Mouse (Mus musculus): ENCODE measurements around the gene Urgcp.
A peak's percentile ranks its signal among the peaks of the same experiment; 100 is the strongest.
"Not testable (repeated sequence)": the region's sequence is repeated elsewhere in the genome, so short reads cannot be mapped to it uniquely, and the experiment has no call there.

The Urgcp gene

DNA sequence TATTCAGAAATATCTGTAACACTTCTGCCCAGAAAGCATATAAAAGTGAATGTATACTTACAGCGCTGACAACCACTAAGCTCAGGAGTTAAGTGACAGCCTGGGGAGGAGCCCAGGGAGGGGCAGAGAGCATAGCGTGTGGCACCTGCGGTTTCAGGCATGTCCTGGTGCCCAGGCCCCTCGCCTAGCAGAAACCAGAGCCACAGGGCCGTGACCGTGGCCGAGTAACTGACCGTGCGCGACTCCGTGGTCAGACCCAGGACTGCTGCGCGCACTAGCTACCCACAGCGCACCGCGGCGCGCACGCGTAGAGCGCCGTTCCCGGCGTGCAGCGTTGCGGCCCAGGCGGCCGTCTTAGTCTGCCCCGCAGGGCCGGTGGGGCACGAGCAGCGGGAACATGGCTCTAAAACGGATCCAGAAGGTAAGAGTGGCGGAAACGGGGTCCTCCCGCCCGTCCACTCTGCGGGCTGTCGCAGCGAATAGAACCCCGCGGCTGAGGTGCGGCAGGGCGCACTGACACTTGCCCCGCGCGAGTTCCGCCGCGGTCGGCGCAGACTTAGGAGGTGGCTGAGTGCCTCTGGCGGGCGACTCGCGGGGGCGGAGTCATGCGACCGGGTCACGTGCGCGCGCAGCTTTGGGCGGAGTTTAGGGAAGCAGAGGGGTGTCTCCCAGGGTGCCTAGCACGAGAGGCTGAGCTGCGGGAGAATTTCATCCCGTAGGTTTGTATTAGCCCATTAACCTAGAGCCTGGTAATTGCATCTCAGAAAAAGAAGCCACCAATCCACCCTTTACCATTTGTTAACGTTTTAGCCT is at the start of gene Urgcp:
TSS of gene Urgcp (minus strand) at position 557 of the 813 bp plus-strand sequence.
- DNase-seq (ENCODE audit: low spot score), result peak; percentile 93

DNA sequence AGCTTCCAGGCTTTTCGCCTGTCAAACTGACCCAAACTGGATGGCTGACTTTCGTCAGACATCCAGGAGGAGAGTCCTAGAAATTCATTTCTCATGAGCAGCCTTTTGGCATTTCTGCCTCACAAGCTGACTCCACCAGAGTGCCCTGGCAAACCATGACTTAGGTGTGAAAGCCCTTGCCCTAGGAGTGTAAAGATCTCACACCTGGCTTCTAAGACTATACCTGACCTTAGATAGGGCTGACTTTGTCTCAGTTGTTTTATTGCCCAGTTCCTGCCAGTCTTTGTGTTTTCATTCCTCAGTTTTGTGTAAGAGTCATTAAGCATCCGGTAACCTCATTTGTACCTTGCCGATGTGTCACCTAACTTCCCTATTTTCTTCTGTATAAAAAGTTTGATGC is 47.3 kb upstream of the Urgcp start:
- DNase-seq (ENCODE audit: low spot score), result not testable (repeated sequence)

DNA sequence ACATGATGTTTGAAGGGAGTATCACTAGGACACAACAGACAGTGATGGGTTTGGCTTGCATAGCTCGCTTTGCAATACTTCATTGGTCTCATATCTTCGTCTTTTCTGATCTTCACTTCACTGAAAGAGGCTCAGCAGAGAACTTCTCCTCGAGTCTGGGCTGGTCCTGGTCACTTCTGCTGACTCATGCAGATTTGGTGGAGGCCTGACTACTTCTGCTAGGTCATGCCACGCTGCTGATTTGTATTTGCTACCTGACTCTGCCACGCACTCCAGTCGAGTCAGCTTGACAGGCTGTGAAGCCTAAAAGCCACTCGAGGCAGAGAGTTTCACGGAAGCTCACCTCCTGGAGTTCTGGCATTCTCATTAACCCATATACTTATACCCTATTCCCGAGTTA is 45.8 kb upstream of the Urgcp start:
- no peak for DNase-seq (ENCODE audit: low spot score)

DNA sequence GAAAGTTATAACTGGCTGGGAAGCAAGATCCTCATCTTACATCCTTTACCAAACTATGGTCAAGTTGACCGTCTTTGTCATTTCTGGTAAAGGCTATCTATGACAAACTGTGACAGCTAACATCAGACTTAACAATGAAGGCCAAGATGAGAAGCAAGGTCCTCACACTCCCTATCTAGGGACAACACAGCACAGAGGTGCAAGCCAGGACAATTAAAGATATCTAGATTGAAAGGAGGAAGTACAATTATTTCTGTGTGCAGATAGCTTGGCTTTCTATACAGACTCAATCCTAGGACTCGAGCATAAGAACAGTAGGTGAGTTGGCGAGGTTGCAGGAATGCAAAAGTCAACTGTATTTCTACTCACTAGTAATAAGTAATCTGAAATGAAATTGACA is 43.5 kb upstream of the Urgcp start:
- no peak for DNase-seq (ENCODE audit: low spot score)

DNA sequence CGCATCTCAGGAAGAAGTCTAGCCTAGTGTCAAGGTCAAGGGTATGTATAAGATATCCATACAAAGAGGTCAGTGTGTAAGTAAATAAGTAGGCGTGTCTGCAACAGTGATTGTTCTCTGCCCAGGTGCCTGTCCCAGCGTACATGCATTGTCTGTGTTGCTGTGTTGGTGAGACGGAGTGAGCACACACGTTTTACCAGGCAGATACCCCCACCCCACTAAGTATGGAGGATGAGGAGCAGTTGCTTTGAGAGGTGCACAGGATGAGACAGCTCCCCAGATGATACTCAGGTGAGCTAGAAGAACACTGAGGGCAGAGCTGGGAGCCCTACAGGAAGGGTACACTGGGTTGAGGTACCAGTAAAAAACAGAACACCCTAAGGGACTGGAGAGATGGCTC is 42.0 kb upstream of the Urgcp start:
- no peak for DNase-seq (ENCODE audit: low spot score)

DNA sequence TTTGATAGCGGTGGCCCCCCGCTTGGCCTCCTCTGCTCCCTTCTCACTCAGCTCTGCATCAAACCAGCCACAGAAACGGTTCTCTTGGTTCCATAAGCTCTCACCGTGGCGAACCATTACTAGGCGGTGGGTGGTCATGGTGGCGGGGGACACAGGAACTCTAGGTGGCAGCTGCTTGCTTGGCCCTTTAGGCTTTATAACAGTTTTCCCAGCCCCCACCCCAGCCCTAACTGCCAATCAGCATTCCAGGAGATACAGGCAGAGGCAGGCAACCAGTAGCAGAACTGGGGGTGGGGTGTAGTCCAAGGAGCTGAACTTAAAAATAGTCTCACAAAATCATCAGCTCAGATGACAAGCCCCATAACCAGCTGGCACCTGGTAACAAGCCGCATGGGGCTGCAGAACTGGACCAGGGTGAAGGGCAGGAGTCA is 41.4 kb upstream of the Urgcp start, which contains the start of gene Pgam2:
TSS of gene Pgam2 (minus strand) at position 183 of the 431 bp plus-strand sequence.
- DNase-seq (ENCODE audit: low spot score), result no peak

DNA sequence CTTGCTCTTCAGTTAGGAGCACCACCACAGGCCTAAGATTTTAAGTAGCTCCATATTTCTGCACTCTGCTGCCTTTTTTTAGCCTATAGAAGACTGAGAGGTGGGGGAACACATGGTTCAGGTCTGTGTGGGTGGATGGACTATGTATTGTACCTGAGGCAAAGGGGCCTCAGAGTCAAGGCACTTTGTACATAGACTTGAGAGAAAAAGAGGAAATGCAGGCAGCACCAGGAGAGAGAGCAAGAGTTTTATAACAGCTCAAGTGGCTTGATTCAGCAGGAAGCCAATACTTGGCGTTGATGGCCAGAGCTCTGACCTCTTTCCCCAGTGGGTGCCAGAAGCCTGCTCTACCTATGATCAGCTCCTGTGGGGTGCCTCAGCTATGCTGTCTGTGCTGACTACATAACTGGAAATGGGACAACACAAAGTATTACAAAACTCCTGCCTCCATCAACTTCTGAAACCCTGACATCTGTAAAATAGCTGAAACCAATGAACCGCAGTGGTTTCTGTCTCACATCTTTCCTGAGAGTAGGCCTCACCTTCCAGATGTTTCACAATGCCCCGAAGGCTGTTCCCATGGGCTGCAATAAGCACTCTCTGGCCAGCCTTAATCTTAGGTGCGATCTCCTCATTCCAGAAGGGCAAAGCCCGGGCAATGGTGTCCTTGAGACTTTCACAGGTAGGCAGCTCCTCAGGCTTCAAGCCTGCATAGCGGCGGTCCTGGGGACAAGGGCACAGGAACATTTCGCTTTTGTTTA is 40.5 kb upstream of the Urgcp start:
- DNase-seq (ENCODE audit: low spot score), result no peak

DNA sequence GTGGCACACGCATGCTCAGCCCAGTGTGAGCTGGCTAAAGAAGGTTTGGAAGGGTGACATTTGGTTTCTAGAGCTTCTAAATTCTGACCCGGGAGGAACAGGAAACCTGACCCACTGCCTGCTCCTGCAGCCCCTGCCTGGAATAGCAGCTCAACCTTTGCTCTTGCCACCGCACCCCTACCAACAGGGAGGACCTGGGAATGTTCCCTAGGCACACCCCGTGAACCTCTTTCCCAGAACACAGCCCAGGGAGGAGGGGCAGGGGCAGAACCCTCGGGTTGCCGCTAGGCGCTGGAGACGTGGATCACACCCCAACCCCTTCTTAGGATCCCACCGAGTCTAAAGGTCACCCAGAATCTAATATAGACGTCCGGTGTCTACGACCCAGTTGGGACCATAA is 39.8 kb upstream of the Urgcp start:
- no peak for DNase-seq (ENCODE audit: low spot score)

DNA sequence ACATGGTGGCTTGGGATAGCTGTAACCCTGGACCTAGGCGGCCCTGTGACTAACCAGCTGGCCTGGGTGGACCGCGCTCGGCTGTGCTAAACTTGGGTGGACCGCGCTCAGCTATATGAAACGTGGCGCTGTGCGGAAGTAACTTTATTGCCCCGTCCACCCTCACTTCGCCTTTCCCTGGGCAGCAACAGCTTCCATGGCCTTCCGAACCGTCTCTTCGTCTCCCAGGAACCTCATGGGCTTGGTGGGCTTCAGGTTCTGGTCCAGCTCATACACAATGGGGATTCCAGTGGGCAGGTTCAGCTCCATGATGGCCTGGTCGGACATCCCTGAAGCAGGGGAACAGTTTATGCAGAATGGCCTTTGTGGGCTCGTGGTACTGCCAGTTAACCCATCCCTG is 39.3 kb upstream of the Urgcp start:
- no peak for DNase-seq (ENCODE audit: low spot score)

DNA sequence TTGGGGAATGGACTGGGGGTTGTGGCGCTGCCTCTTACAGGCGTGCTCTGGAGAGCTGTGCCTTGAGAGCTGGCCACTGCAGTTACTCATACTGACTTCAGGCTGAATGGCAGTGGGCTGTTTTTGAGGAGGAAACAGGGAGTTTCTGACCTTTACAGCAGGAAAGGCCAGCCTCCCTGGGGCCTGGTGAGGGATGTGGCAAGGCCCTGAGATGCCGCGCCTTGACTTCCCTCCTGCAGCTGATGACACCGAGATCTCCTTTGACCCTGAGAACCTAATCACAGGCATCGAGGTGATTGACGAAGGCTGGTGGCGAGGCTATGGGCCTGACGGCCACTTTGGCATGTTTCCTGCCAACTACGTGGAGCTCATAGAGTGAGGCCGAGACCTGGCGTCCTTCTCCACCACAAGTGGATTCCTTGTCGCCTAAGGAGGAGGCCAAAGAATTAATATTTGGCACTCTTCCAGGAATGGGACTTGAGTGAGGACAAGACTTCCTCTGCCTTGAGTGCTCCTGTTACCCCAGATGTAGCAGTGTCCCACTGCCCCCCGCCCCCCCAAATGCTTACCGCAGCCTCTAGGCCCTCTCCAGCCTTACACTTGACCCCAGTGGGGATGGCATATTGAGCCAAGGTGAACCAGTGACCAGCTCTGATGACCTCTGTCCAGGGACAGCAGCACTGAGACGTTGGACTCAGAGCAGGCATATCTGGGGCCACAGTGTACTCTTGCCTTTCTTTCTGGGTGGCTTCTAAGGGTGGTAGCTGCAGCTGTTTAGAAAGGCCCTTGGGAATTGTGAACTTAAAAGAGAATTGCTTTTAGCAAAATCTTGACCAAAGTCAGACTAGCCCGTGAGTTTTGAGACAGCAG is 37.7 kb upstream of the Urgcp start:
- no peak for DNase-seq (ENCODE audit: low spot score)

DNA sequence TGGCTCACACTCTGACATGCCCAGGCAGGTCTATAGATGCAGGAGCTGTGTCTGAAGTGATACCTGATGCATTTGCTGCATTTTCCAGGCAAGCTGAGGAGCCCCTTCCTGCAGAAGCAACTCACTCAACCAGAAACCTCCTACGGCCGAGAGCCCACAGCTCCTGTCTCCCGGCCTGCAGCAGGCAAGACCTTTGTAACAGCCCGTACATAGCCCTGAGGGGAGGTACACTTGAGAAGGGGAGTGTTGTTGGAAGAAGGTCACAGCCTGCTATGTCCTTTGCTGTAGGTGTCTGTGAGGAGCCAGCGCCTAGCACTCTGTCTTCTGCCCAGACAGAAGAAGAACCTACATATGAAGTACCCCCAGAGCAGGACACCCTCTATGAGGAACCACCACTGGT is 35.8 kb upstream of the Urgcp start:
- no peak for DNase-seq (ENCODE audit: low spot score)

DNA sequence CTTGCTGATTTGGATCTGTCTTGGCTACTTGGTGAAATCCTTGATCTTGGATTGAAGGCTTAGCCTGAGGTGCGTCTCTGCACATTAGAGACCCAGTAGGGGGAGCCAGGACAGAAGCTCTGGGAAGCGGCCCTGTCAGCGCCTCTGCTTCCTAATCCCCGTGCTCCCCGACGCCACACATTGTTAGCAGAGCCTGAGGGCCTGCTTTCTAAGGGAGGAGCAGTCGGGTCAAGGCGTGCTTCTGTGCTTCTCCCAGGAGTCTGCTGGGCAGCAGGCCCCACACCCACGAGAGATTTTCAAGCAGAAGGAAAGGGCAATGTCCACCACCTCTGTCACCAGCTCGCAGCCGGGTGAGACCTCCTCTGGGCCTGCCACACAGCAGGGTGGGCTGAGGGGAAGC is 35.2 kb upstream of the Urgcp start:
- DNase-seq (ENCODE audit: low spot score), result no peak

DNA sequence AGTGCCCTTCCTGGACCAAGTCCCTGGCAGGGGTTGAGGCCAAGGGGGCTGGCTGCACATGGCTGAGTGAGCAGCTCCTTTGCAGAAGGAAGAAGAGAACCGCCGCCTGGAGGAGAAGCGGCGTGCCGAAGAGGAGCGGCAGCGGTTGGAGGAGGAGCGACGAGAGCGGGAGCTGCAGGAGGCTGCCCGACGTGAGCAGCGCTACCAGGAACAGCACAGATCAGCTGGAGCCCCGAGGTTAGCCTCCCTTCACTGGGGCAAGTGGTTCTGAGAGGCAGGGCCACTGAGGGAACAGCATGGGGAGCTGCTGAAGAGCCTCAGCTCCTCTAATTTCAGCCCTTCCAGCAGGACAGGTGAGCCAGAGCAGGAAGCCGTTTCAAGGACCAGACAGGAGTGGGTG is 34.8 kb upstream of the Urgcp start:
- no peak for DNase-seq (ENCODE audit: low spot score)

DNA sequence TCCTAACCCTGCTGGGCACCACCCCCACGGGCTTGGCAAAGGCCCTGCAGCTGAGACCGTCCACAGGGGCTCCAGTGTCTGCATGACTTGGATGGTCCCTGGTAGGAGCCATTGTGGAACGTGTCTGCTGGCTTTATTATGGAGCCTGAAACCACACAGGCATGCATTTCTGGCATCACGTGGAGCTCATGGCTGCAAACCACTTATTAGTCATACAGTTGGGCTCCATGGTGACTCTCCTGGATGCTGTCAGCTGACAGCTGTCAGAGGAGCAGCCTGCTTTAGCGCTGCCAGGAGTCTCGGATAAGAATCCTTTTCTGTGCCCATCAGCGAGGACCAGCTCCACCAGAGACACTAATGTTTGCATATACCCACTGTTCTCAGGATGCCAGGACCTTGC is 33.5 kb upstream of the Urgcp start:
- DNase-seq (ENCODE audit: low spot score), result peak; percentile 76

DNA sequence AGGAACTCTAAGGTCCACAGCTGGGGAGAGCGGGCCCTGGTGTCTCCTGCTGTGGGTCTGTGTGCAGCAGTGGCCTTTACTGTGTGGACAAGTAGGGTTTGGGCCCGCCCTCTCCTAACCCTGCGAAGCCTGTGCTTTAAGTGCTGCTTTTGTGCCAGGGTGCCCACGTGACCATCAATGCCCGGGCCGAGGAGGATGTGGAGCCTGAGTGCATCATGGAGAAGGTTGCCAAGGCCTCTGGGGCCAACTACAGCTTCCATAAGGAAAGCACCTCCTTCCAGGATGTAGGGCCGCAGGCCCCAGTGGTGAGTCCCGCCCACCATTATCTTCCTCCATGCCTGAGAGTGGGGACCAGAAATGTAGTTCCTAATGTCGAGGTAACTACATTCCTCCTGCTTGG is 33.1 kb upstream of the Urgcp start:
- DNase-seq (ENCODE audit: low spot score), result no peak

DNA sequence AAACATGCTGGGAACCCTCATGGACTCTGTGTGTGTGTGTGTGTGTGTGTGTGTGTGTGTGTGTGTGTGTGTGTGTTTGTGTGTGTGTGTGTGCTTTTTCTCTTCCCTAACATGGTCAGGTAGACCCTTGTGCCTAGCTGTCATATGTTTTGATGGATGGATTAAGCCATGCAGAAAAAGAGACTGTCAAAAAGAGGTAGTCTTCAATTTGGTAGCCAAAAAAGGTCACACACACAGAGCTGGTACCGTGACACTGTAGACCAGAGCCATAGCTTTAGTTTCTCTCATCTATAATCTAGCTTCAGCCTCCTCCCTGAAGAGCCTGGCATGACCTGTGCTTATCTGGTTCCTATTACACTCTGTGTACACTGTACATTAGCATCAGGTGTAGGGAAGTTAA is 28.3 kb upstream of the Urgcp start:
- no peak for DNase-seq (ENCODE audit: low spot score)

DNA sequence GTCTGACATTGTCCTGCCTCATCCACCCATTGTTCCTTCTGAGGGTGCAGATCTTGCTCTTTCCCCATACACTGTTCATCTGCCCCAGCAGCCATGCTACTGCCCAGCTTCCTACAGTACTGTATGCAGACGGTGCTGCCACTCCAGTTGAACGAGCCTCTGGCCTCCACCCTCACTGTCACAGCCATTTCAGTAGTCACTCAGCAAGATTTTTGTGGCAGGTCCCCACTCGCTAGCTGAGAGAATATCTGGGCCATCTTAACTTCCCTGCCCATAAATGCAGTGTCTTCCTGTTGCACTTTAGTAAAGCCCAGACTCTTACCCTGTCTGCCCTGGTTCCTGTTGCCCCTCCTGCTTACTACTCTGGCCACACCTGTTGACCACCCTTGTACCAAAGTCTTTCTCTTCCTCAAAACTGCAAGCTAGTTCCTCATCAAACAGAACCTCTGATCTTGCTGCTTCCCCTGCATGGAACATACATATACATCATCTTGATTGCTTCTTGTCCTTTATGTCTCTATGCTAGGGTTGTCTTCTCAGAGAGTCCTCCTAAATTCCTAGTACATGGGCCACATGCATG is 27.7 kb upstream of the Urgcp start:
- no peak for DNase-seq (ENCODE audit: low spot score)

DNA sequence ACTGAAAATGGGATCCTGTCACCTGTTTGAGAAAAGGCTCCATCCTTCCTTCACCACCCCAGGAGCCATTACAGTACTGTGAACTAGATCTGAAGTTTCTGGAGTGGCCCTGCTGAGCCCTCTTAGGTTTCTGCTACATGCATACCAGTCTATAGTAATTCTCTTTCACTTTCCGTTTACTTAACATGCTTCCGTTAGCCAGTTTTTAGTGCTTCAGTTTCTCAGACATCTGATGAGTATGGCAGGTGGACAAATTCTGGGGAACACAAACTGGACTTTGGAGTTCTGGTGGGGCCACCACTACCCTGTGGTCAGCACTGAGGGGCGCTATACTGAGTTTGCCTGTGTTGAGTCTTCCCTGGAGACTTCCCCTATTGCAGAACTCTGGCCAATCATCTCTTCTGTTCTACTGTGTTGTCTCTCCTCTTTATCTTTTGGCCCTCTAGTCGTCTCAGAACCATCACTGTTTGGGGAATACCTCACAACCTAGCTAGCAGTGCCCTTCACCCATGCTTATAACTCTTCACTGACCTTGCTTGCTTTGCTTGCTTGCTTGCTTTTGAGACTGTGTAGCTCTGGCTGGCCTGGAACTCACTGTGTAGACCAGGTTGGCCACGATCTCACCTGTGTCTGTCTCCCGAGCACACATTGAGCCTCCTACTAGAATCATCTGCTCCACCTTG is 27.0 kb upstream of the Urgcp start:
- DNase-seq (ENCODE audit: low spot score), result no peak

DNA sequence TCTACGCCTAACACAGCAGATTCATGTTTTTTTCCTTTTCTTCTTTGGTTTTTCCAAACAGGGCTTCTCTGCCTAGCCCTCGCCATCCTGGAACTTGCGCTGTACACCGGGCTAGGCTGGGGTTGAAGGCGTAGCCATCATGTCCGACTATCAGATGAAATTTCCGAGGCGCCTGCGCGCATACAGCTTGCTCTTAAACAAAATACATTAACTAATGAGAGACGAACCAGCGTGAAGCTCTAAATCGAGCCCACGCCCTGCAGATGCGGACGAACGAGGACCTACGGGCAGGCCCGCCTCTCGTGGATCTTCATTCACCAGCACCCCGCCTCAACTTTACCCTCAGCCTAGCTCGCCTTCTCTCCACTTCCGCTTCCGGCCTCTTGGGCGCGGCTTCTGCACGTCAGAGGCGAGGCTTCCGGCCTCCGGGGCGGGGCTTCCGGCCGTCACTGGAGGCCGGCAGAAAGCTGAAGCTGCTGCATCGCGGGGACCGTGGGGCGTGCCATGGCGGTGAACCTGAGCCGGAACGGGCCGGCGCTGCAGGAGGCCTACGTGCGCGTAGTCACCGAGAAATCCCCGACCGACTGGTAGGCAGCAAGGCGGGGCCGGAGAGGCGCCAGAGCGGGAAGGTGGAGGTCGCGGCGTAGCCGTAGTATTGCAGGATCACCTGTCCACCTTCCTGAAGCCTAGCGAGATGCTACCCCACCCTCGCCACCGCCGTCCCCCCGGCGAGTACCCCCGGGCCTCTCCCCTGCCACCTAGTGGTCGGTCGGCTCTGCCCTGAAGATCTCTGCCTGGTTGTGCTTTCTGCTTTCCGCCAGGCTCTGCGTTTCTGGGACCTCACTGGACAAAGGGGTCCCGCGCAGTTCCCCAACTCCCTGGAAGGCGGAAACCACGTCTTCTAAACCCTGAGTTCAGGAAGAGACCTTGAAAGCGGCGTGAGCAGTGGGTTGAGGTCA is 26.2 kb upstream of the Urgcp start, which contains the start of gene Dbnl:
TSS of gene Dbnl (plus strand) at position 433 of the 959 bp plus-strand sequence.
- peak; percentile 94 for DNase-seq (ENCODE audit: low spot score)

DNA sequence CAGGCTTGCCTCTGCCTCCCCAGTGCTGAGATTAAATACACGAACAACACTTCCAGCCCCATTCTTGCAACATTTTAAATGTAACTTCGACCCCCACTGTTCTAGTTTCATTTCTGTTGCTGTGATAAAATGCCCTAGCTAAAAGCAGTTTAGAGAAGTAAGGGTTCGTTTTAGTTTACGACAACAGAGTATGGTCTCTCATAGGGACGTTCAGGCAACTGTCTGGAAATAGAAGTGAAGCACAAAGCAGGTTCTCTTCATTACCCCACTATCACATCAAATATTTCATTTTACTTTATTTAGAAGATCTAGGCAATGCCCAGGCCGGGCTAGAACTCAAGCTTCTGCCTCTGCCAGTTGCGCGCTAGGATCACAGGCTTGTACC is 25.5 kb upstream of the Urgcp start:
- no peak for DNase-seq (ENCODE audit: low spot score)
